Mouse (Mus musculus): ENCODE results near the gene Gmpr.

- TF ChIP-seq CTCF (IDR thresholded peaks at IDR 0.05) (no peak), EP300 (IDR thresholded peaks at IDR 0.05) (no peak)
Observed at GRCm38 (mm10) chr13:45547549-45547948, 40.3 kb downstream of the Gmpr start.

Measured in lung, postnatal 0 days (tissue).